Mouse (Mus musculus): Measurements from ENCODE around the gene Map6d1. TPM values are rescaled to one million over a fixed set of nuclear protein-coding genes. Genes with fewer than 3 reads are reported as not detected.

The Map6d1 gene
- 39.7 and 48.3 TPM in 2 replicates for polyA plus RNA-seq (2021; fragmentation: Nextera tagmentation)
- long read RNA-seq, experiment 1, transcript Map6d1-201 (3 exons, 3,280 nt) = major isoform, 158 of 177 reads
- long read RNA-seq, experiment 1, partial matches to known transcripts = 11 of 177 reads
- long read RNA-seq, experiment 1, other reads (novel, unspliced or antisense) = 8 of 177 reads
- long read RNA-seq, experiment 2, transcript Map6d1-201 (3 exons, 3,280 nt) = major isoform, 31 of 51 reads
- long read RNA-seq, experiment 2, partial matches to known transcripts = 20 of 51 reads
- long read RNA-seq, experiment 2, other reads (novel, unspliced or antisense) = 0 of 51 reads

GRCm38 (mm10) chr16:20240468-20241414 lies at the start of gene Map6d1:
Gene Map6d1, minus strand, starts transcription at chr16:20241358.

Other genes starting within 250 kb of the Map6d1 start
- gene Klhl24, start 143.8 kb downstream of the Map6d1 start, polyA plus RNA-seq (2021; fragmentation: Nextera tagmentation) = 18.9 and 24.0 TPM in 2 replicates
- gene Yeats2, start 100.3 kb downstream of the Map6d1 start, polyA plus RNA-seq (2021; fragmentation: Nextera tagmentation) = 3.6 and 4.7 TPM in 2 replicates
- 41.9 and 51.6 TPM in 2 replicates for gene Parl, start 61.0 kb upstream of the Map6d1 start, polyA plus RNA-seq (2021; fragmentation: Nextera tagmentation)
- gene Cyp2ab1, start 84.0 kb upstream of the Map6d1 start, polyA plus RNA-seq (2021; fragmentation: Nextera tagmentation) = not detected in 2 replicates
- 52.2 and 83.4 TPM in 2 replicates for gene Abcc5, start 185.0 kb upstream of the Map6d1 start, polyA plus RNA-seq (2021; fragmentation: Nextera tagmentation)

All from left cerebral cortex, adult 6 months (tissue).